Mouse (Mus musculus): ENCODE results near the gene C2cd4b. TPM values are rescaled to one million over a fixed set of nuclear protein-coding genes. Genes with fewer than 3 reads are reported as not detected.
A peak's percentile ranks its signal among the peaks of the same experiment; 100 is the strongest.
"Not testable (repeated sequence)": the region's sequence is repeated elsewhere in the genome, so short reads cannot be mapped to it uniquely, and the experiment has no call there.

Gene C2cd4b
- polyA plus RNA-seq, 1 experiment from 2014 or later, result not detected

DNA sequence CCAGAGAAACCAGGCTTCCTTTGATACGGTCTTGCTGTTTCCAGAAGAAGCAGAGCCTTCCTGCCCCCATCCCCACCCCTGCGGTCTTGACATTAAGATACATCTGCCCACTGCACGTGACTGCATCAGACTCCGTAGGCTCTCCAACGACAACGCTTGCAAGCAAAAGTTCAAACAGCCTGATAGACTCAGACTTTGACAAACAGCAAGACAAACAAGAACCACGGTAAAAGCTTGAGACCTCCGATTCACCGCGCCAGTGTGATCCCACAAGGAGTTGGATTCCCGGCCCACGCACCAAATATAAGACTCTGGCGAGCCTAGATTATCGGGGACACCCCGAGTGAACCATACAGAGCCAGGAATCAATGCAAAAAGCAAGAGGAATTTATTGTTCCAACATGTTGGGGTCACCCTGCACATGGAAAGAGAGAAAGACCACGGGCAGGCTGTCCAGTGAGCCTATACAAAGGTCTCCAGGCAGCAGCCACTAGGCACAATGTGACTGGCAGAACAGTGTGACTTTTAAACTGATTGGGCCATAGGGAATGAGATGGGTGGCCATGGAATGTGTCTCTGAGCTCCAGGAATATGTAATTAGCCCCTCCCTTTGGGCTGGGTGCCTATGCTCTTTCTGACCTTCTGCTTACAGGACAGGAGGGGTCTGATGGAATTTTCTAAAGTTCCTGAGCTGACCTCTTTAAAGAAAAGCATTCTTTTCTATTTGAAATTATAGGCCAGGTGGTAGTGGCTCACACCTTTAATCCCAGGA is 5.6 kb upstream of the C2cd4b start:
- no peak overlapping the region for H3K4me3 ChIP-seq (replicated peaks)
- peaks cover 21% of the 10 kb centered on the region for H3K27me3 ChIP-seq
- no peak overlapping the region for H3K27ac ChIP-seq (replicated peaks)
- H3K9me3 ChIP-seq (replicated peaks), result no peaks in the 10 kb centered on the region
- no peak overlapping the region for H3K4me2 ChIP-seq
- WGBS (ENCODE audit: insufficient replicate concordance), result 68% methylated on average over 16 of the region's 16 CpGs
- no peak for ATAC-seq (ENCODE audit: insufficient read depth)
- H3K36me3 ChIP-seq (replicated peaks), result no peaks in the 10 kb centered on the region
- H3K4me1 ChIP-seq (replicated peaks), result no peaks in the 10 kb centered on the region
- no peak overlapping the region for H3K9ac ChIP-seq

DNA sequence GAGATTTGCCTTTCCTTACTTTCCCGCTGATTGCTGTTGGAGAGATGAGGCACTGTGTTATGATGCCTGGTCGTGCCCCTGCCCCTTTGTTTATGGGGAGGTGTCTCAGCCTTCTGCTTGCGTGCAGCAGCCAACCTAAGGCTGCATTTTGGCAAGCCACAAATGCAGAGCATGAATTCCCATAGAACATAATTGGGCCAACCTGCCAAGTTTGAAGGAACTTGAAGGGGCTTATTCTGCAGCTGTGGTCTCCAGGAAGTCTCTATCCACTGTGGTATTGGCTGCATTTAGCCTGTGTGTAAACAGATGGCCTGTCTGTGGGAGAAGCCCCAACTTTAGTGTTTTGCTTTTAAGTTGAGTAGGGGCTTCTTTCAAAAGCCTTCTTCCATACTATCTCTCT is 4.5 kb upstream of the C2cd4b start:
- Histone ChIP-seq H3K27me3 (peaks cover 33% of the 10 kb centered on the region), H3K4me2 (no peak overlapping the region), H3K9me3 (replicated peaks) (no peaks in the 10 kb centered on the region), H3K9ac (no peak overlapping the region), H3K4me3 (replicated peaks) (no peak overlapping the region), H3K4me1 (replicated peaks) (no peaks in the 10 kb centered on the region), H3K27ac (replicated peaks) (no peak overlapping the region), H3K36me3 (replicated peaks) (no peaks in the 10 kb centered on the region)
- WGBS (ENCODE audit: insufficient replicate concordance), result 44% methylated on average over 3 of the region's 3 CpGs
- ATAC-seq (ENCODE audit: insufficient read depth), result no peak

DNA sequence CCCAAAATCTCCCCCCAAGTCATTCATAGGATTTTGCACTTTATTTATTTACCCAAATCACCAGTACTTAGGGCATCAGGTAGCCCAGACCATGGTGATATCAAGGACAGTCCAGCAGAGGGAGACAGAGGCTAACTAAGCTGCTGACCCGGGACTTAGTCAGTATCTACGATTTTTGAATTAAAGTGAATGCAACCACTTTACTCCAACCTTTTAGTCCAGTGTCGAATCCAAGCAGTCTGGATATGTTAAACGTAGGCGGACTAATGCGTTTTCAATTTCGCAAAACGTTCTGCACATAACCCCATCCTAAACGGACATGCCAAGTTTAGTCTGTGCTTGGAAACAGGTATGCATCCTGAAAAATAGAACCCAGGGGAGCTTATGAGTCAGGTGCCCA is 551 bp upstream of the C2cd4b start:
- ATAC-seq (ENCODE audit: insufficient read depth), result no peak
- H3K4me3 ChIP-seq (replicated peaks), result no peak overlapping the region
- H3K27ac ChIP-seq (replicated peaks), result no peak overlapping the region
- no peaks in the 10 kb centered on the region for H3K4me1 ChIP-seq (replicated peaks)
- no peak overlapping the region for H3K4me2 ChIP-seq
- no peaks in the 10 kb centered on the region for H3K36me3 ChIP-seq (replicated peaks)
- no peak overlapping the region for H3K9ac ChIP-seq
- H3K27me3 ChIP-seq, result peaks cover 64% of the 10 kb centered on the region
- no peaks in the 10 kb centered on the region for H3K9me3 ChIP-seq (replicated peaks)
- whole genome bisulfite sequencing (ENCODE audit: insufficient replicate concordance), result 5% methylated on average over 9 of the region's 9 CpGs

DNA sequence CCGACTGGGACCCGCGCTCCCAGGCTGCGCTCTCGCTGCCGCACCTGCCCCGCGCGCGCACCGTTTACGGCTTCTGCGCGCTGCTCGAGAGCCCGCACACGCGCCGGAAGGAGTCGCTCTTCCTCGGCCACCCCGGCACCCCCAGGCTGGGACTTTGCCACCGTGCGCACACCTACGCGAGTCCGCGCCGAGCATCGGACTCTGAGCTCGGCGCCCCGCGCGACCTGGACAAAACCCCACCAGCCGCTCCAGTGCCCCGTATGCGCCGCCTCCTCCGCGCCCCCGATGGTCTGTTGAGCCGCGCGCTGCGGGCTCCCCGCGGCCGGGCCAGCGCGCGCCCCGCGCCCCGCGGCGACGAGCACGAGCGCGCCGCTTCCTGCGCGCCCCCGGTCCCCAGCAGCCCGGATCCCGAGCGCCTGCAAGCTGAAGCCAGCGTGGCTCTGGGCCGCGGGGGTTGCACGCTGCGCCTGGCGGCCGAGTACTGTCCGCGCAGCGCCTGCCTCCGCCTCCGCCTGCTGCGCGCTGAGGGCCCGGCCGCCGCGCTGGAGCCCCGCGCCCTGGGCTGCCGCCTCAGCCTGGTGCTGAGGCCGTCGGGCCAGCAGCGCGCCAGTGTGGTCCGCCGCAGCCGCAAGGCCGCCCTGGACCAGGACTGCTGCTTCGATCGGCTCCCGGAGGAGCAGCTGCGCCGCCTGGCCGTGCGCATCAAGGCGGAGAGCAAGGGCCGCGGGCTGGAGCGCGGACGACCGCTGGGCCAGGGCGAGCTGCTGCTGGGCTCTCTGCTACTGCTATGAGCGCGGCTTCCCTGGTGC is 923 bp downstream of the C2cd4b start:
- not testable (repeated sequence) for H3K9me3 ChIP-seq (replicated peaks); H3K9ac ChIP-seq; H3K4me1 ChIP-seq (replicated peaks); ATAC-seq (ENCODE audit: insufficient read depth); H3K27ac ChIP-seq (replicated peaks); H3K36me3 ChIP-seq (replicated peaks)
- 1% methylated on average over 114 of the region's 114 CpGs for WGBS (ENCODE audit: insufficient replicate concordance)
- H3K4me3 ChIP-seq (replicated peaks), result peak overlapping the region; percentile 44
- H3K4me2 ChIP-seq, result peak overlapping the region; percentile 62
- H3K27me3 ChIP-seq, result peaks cover 64% of the 10 kb centered on the region

DNA sequence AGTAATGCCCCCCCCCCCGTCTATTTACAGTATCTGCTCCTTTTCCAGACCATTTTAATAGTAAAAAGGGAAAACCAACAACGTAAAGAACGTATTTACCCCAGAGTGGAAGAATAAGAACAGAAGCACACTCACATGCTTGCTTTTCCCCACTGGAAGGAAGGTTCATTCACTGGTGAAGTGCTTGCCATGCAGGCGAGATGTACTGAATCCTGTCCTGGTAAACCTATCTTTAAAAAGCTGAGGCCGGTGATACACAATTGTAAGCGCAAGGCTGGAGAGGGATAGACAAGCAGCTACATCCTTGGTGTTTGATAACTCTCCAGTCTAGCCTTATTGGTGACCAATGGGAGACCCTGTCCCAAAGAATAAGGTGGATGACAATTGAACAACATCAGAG is 1.8 kb downstream of the C2cd4b start:
- no peaks in the 10 kb centered on the region for H3K36me3 ChIP-seq (replicated peaks)
- H3K4me2 ChIP-seq, result no peak overlapping the region
- no peak for ATAC-seq (ENCODE audit: insufficient read depth)
- 51% methylated on average over 6 of the region's 6 CpGs for WGBS (ENCODE audit: insufficient replicate concordance)
- no peak overlapping the region for H3K9ac ChIP-seq
- H3K27me3 ChIP-seq, result peaks cover 64% of the 10 kb centered on the region
- H3K4me3 ChIP-seq (replicated peaks), result no peak overlapping the region
- H3K4me1 ChIP-seq (replicated peaks), result no peaks in the 10 kb centered on the region
- H3K27ac ChIP-seq (replicated peaks), result no peak overlapping the region
- H3K9me3 ChIP-seq (replicated peaks), result no peaks in the 10 kb centered on the region

DNA sequence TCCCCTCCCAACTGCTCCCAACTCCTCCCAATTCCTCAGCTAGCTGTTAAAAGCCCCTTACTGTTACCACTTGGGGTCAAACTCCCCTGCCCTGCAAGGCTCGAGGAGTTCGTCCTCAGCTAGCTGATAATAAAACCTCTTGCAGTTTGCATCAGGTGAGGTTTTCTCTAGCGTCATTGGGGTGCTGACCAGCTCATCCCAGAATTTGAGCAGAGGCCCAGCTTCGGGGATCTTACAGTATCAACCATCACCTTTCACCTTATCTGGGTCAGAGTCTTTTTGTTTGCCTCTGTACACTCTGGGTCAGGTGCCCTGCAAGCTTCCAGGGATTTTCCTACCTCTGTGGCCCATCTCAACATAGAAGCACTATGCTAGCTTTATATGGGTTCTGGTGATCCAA is 4.1 kb downstream of the C2cd4b start:
- Histone ChIP-seq H3K9me3 (replicated peaks) (no peaks in the 10 kb centered on the region), H3K27ac (replicated peaks) (no peak overlapping the region), H3K36me3 (replicated peaks) (no peaks in the 10 kb centered on the region), H3K27me3 (peaks cover 45% of the 10 kb centered on the region), H3K4me3 (replicated peaks) (no peak overlapping the region), H3K4me2 (no peak overlapping the region), H3K4me1 (replicated peaks) (no peaks in the 10 kb centered on the region), H3K9ac (no peak overlapping the region)
- ATAC-seq (ENCODE audit: insufficient read depth), result no peak
- 52% methylated on average over 4 of the region's 4 CpGs for WGBS (ENCODE audit: insufficient replicate concordance)

DNA sequence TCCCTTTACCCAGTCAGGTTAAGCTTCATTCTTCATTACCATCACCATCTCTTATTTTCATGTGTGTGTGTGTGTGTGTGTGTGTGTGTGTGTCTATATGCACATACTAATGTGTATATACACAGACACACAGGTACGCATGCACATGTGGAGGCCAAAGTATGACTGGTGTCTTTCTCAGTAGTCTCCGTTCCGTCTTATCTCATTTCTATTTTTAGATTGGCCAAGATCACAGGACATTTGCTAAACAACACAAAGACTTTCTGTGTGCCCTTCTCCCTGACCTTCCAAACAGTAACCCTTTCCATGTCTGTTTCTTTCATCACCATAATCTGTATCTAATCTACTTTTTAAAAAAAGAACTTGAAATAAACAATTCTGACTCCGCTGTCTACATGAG is 7.2 kb downstream of the C2cd4b start:
- no peak overlapping the region for H3K27ac ChIP-seq (replicated peaks)
- H3K4me1 ChIP-seq (replicated peaks), result no peaks in the 10 kb centered on the region
- H3K4me2 ChIP-seq, result no peak overlapping the region
- no peak overlapping the region for H3K4me3 ChIP-seq (replicated peaks)
- no peaks in the 10 kb centered on the region for H3K9me3 ChIP-seq (replicated peaks)
- H3K9ac ChIP-seq, result no peak overlapping the region
- ATAC-seq (ENCODE audit: insufficient read depth), result no peak
- no peaks in the 10 kb centered on the region for H3K36me3 ChIP-seq (replicated peaks)
- peaks cover 14% of the 10 kb centered on the region for H3K27me3 ChIP-seq
- 53% methylated on average over 4 of the region's 4 CpGs for WGBS (ENCODE audit: insufficient replicate concordance)

DNA sequence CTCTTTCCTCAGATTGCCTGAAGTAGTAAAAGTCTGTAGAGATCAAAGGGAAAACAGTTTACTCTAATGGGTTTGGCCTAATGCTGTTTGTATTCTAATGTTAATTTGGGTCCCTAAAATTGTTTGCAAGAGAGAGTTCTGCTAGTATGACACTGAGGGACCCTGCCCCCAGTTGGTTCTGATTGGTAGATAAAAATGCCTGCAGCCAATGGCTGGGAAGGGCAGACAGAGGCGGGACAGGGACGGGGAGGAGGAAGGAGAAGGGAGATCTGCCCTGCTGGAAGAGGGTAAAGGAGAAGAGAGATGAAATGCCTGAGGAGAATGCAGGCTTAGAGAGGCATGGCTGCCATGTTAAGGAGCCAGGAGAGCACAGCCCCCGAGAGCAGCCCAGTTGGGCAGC is 7.7 kb downstream of the C2cd4b start:
- no peak for ATAC-seq (ENCODE audit: insufficient read depth)
- Histone ChIP-seq H3K36me3 (replicated peaks) (no peaks in the 10 kb centered on the region), H3K4me3 (replicated peaks) (no peak overlapping the region), H3K27ac (replicated peaks) (no peak overlapping the region), H3K4me1 (replicated peaks) (no peaks in the 10 kb centered on the region), H3K9me3 (replicated peaks) (no peaks in the 10 kb centered on the region), H3K27me3 (peaks cover 9% of the 10 kb centered on the region), H3K4me2 (no peak overlapping the region), H3K9ac (no peak overlapping the region)
- WGBS (ENCODE audit: insufficient replicate concordance), result 39% methylated on average over 3 of the region's 3 CpGs

DNA sequence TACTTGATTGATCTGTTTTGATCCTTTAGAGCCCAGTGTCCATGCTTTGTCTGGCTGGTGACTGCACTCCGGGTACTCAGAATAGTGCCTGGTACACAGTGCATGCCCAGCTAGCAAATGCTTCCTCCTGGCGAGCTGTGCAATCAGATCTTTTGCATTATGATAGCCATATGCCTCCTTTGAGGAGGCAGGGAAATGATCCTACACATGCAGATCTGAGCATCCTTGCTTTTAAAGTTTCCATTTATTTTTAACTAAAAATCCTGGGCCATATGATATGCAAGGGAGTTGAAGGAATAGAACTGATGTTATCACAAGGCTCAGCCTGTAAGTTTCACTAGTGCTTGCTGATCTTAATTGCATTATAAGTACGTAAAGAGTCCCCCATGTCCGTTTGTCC is 9.6 kb downstream of the C2cd4b start:
- H3K4me1 ChIP-seq (replicated peaks), result no peaks in the 10 kb centered on the region
- 51% methylated on average over 4 of the region's 4 CpGs for WGBS (ENCODE audit: insufficient replicate concordance)

DNA sequence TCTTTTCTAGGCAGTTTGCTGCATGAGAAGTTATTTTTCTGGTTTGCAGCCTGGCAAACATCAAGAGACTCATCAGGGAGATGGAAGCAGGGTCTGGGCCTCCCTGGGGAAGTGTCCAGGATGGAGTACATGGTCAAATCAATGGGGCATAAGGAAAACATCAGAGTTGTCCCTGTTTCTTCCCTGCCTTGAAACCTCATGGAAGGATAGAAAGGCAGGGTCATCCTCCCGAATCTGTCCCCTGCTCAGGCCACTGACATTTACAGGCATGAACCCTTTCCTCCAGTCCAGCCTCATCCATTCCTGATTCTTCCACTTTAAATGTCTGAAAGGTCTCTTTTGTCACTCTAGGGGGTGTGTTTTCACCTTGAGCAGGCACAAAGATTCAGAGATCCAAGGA is 10.2 kb downstream of the C2cd4b start:
- H3K4me3 ChIP-seq (replicated peaks), result no peak overlapping the region
- no peak for ATAC-seq (ENCODE audit: insufficient read depth)
- H3K4me2 ChIP-seq, result no peak overlapping the region
- H3K9me3 ChIP-seq (replicated peaks), result no peaks in the 10 kb centered on the region
- 55% methylated on average over 1 of the region's 1 CpGs for WGBS (ENCODE audit: insufficient replicate concordance)
- H3K36me3 ChIP-seq (replicated peaks), result no peaks in the 10 kb centered on the region
- H3K9ac ChIP-seq, result no peak overlapping the region
- H3K4me1 ChIP-seq (replicated peaks), result no peaks in the 10 kb centered on the region
- H3K27ac ChIP-seq (replicated peaks), result no peak overlapping the region
- no peaks in the 10 kb centered on the region for H3K27me3 ChIP-seq

More for the DNA sequence above, 9.6 kb downstream of the C2cd4b start:
- ATAC-seq (ENCODE audit: insufficient read depth), result no peak
- Histone ChIP-seq H3K9ac (no peak overlapping the region), H3K36me3 (replicated peaks) (no peaks in the 10 kb centered on the region), H3K9me3 (replicated peaks) (no peaks in the 10 kb centered on the region), H3K27me3 (no peaks in the 10 kb centered on the region), H3K27ac (replicated peaks) (no peak overlapping the region), H3K4me3 (replicated peaks) (no peak overlapping the region), H3K4me2 (no peak overlapping the region)

DNA sequence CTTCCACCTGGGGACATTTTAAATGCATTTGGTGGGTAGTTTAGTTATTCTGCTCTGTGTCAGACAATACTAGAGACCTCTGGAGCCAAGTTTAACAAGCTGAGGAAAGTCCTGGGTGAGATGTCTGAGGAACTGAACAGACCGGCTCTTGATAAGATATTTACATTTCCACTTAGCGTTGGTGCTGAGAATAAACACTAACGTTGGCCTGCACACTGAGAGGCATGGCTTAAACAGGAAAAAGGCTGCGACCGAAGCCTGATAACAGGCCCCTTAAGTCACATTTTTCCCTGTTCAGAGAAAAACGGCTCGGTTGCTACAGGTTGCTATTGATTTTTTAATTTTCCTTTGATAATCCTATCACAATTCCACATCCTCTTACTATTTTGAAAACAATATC is 12.1 kb downstream of the C2cd4b start:
- Histone ChIP-seq H3K4me3 (replicated peaks) (no peak overlapping the region), H3K4me1 (replicated peaks) (no peaks in the 10 kb centered on the region), H3K36me3 (replicated peaks) (no peaks in the 10 kb centered on the region), H3K9me3 (replicated peaks) (no peaks in the 10 kb centered on the region), H3K27me3 (no peaks in the 10 kb centered on the region), H3K4me2 (no peak overlapping the region), H3K27ac (replicated peaks) (no peak overlapping the region), H3K9ac (no peak overlapping the region)
- WGBS (ENCODE audit: insufficient replicate concordance), result 26% methylated on average over 7 of the region's 7 CpGs
- no peak for ATAC-seq (ENCODE audit: insufficient read depth)
